In genomic region chr11:99574106-99574505, GRCm38 (mm10) we compare ENCODE assay signal across 9 mouse cellular contexts. TPM values are rescaled to one million over a fixed set of nuclear protein-coding genes. Genes with fewer than 3 reads are reported as not detected.
DNase-seq lines count a peak whose midpoint lies in the region; ATAC-seq and TF ChIP-seq lines count a peak whose summit lies in the region.
"Had no signal": no experiment of that assay in that cellular context is flagged by ENCODE, and none has a peak within 500 bp of the region (broad histone marks: within the 10 kb centered on the region; RNA-seq: fewer than 3 reads in every experiment).

No protein-coding gene starts in this region.

- no peak overlapping the region for H3K4me3 ChIP-seq in ES-E14 (ENCODE audit: insufficient read depth in 1 of 2, low read depth in 1 of 2, low read length in 2 of 2, poor library complexity in 1 of 2, severe bottlenecking in 1 of 2)
- H3K4me3 ChIP-seq in forebrain, embryonic 12.5 days (replicated peaks), result no peak overlapping the region
- no peak overlapping the region for H3K4me3 ChIP-seq in layer of hippocampus, adult 2 months

- no peak overlapping the region for H3K27ac ChIP-seq in ES-E14 (ENCODE audit: insufficient read depth, low read depth, low read length, poor library complexity, severe bottlenecking)
- no peak overlapping the region for H3K27ac ChIP-seq in forebrain, embryonic 12.5 days
- H3K27ac ChIP-seq in layer of hippocampus, adult 2 months, result no peak overlapping the region
- H3K27ac ChIP-seq: macrophage had no signal

- H3K4me1 ChIP-seq in ES-E14 (ENCODE audit: control insufficient read depth in 2 of 2, insufficient read depth in 2 of 2, low read length in 2 of 2, poor library complexity in 1 of 2), result no peaks in the 10 kb centered on the region
- no peaks in the 10 kb centered on the region for H3K4me1 ChIP-seq in forebrain, embryonic 12.5 days

- H3K9ac ChIP-seq in ES-E14 (ENCODE audit: insufficient read depth, low read depth, low read length, poor library complexity, severe bottlenecking), result no peak overlapping the region; the same call in 1 of the 2 replicates
- no peak overlapping the region for H3K9ac ChIP-seq in forebrain, embryonic 12.5 days

- ATAC-seq in forebrain, embryonic 12.5 days (ENCODE audit: low FRiP score), result peak; percentile 81; the same call in 1 of the 2 replicates
- peak; percentile 83 to 88 for ATAC-seq in hematopoietic stem cell, adult 5-6 weeks (replicated peaks in 1 of 2; ENCODE audit: insufficient read depth in 1 of 2, low FRiP score in 2 of 2, low TSS enrichment in 1 of 2, low read depth in 1 of 2, poor library complexity in 2 of 2, severe bottlenecking in 2 of 2)

- H3K27me3 ChIP-seq in forebrain, embryonic 12.5 days, result no peaks in the 10 kb centered on the region

- peak; percentile 97 for TF ChIP-seq CTCF in layer of hippocampus, adult 2 months (conservative IDR thresholded peaks at IDR 0.05)

- peak overlapping the region; percentile 45 for H3K4me2 ChIP-seq in forebrain, embryonic 12.5 days

- in situ Hi-C loops in ES-E14 (cut with MboI; ENCODE audit: low sequenced_read_pairs in 2 of 2, unreplicated experiment in 2 of 2), result no loop called here

- DNase-seq in ES-E14 (ENCODE audit: low read depth, low spot score), result peak; percentile 58
- peak; percentile 42 for DNase-seq in c-Kit-positive CD71-negative TER-119-negative erythroid progenitor cells, embryonic 14.5 days (ENCODE audit: low read depth)
- DNase-seq in layer of hippocampus, adult 2 months (ENCODE audit: low spot score in 2 of 2), result peak; percentile 32 to 75
- DNase-seq in lung, postnatal 25 days (ENCODE audit: low spot score), result peak; percentile 79
- peak; percentile 85 for DNase-seq in retina, postnatal 1 day
- peak; percentile 54 for DNase-seq in urinary bladder, adult 2 months (ENCODE audit: low spot score)

- H3K36me3 ChIP-seq in ES-E14 (ENCODE audit: control insufficient read depth, insufficient read depth, low read length, poor library complexity, severe bottlenecking), result no peaks in the 10 kb centered on the region
- no peaks in the 10 kb centered on the region for H3K36me3 ChIP-seq in forebrain, embryonic 12.5 days (replicated peaks)

- WGBS in forebrain, embryonic 12.5 days, result 0% methylated on average over 7 of the region's 7 CpGs

- no peaks in the 10 kb centered on the region for H3K9me3 ChIP-seq in ES-E14 (ENCODE audit: control insufficient read depth, insufficient read depth, low read depth, low read length)
- H3K9me3 ChIP-seq in forebrain, embryonic 12.5 days, result no peaks in the 10 kb centered on the region

TF ChIP-seq in ES-E14, 5 proteins besides CTCF, POLR2A, EP300 and RAD21:
- TF ChIP-seq ZC3H11A (IDR thresholded peaks at IDR 0.05; ENCODE audit: borderline replicate concordance, low read depth, low read length) (no peak), ZNF384 (IDR thresholded peaks at IDR 0.05; ENCODE audit: low read depth, low read length) (no peak), MAFK (IDR thresholded peaks at IDR 0.05; ENCODE audit: insufficient read depth, low read depth, low read length) (no peak), HCFC1 (IDR thresholded peaks at IDR 0.05; ENCODE audit: borderline replicate concordance, insufficient read depth, low read length) (no peak), CHD2 (IDR thresholded peaks at IDR 0.05; ENCODE audit: low read depth, low read length) (no peak)
TF ChIP-seq in ES-E14: peak in this region for 0.

RNA-seq across cellular contexts. Expression of gene Krtap1-5, which starts 6.7 kb away (rescaled TPM):
- total RNA-seq in ES-E14 (2012; rRNA removed), result not detected in 2 replicates
- not detected in 2 replicates for polyA plus RNA-seq in forebrain, embryonic 12.5 days (2016; fragmentation: Nextera tagmentation; extraction: Ambion mirVana)
- not detected in 2 replicates for total RNA-seq in hematopoietic stem cell, adult 5-6 weeks (2017)
- total RNA-seq in layer of hippocampus, adult 2 months (2021), result not detected
- 0.22 TPM in 1 of 2 replicates, not detected in the other for polyA plus RNA-seq in urinary bladder, adult 2 months (2012; rRNA removed)
- polyA plus RNA-seq: macrophage had no signal

RNA-seq across cellular contexts. Expression of gene Krtap3-1, which starts 7.7 kb away (rescaled TPM):
- not detected in 2 replicates for total RNA-seq in ES-E14 (2012; rRNA removed)
- not detected in 2 replicates for polyA plus RNA-seq in forebrain, embryonic 12.5 days (2016; fragmentation: Nextera tagmentation; extraction: Ambion mirVana)
- not detected in 2 replicates for total RNA-seq in hematopoietic stem cell, adult 5-6 weeks (2017)
- not detected for total RNA-seq in layer of hippocampus, adult 2 months (2021)
- polyA plus RNA-seq in urinary bladder, adult 2 months (2012; rRNA removed), result not detected in 2 replicates
- polyA plus RNA-seq: macrophage had no signal

RNA-seq across cellular contexts. Expression of gene Krtap1-4, which starts 9.3 kb away (rescaled TPM):
- total RNA-seq in ES-E14 (2012; rRNA removed), result not detected in 2 replicates
- polyA plus RNA-seq in forebrain, embryonic 12.5 days (2016; fragmentation: Nextera tagmentation; extraction: Ambion mirVana), result not detected in 2 replicates
- total RNA-seq in hematopoietic stem cell, adult 5-6 weeks (2017), result not detected in 2 replicates
- not detected for total RNA-seq in layer of hippocampus, adult 2 months (2021)
- not detected in 2 replicates for polyA plus RNA-seq in urinary bladder, adult 2 months (2012; rRNA removed)
- polyA plus RNA-seq: macrophage had no signal

RNA-seq across cellular contexts. Expression of gene Gm11939, which starts 14.8 kb away (rescaled TPM):
- not detected in 2 replicates for total RNA-seq in ES-E14 (2012; rRNA removed)
- not detected in 2 replicates for polyA plus RNA-seq in forebrain, embryonic 12.5 days (2016; fragmentation: Nextera tagmentation; extraction: Ambion mirVana)
- not detected in 2 replicates for total RNA-seq in hematopoietic stem cell, adult 5-6 weeks (2017)
- total RNA-seq in layer of hippocampus, adult 2 months (2021), result not detected
- not detected in 2 replicates for polyA plus RNA-seq in urinary bladder, adult 2 months (2012; rRNA removed)
- polyA plus RNA-seq: macrophage had no signal

RNA-seq across cellular contexts. Expression of gene Krtap1-3, which starts 17.0 kb away (rescaled TPM):
- not detected in 2 replicates for total RNA-seq in ES-E14 (2012; rRNA removed)
- polyA plus RNA-seq in forebrain, embryonic 12.5 days (2016; fragmentation: Nextera tagmentation; extraction: Ambion mirVana), result not detected in 2 replicates
- not detected in 2 replicates for total RNA-seq in hematopoietic stem cell, adult 5-6 weeks (2017)
- not detected for total RNA-seq in layer of hippocampus, adult 2 months (2021)
- not detected in 2 replicates for polyA plus RNA-seq in urinary bladder, adult 2 months (2012; rRNA removed)
- polyA plus RNA-seq: macrophage had no signal
